Mouse (Mus musculus) heart, postnatal 36 days (tissue): ENCODE results near the gene Cdk20. TPM values are rescaled to one million over a fixed set of nuclear protein-coding genes. Genes with fewer than 3 reads are reported as not detected.
"Not testable (repeated sequence)": the region's sequence is repeated elsewhere in the genome, so short reads cannot be mapped to it uniquely, and the experiment has no call there.

Source experiments
- DNase-seq, 2 experiments: peaks; one replicate each; pipeline ENCODE4 v3.0.0; 2021 to 2022
- intact Hi-C: fragments of 180-260 bp; cut with DNase I; formaldehyde crosslinking; loops from one replicate; pipeline ENCODE4 v1.15.1; 2025
- total RNA-seq, 2 experiments: library from RNA; stranded (reverse); gene quantifications; 2 replicates each; pipeline ENCODE4 v1.2.3; 2021

Gene Cdk20
- total RNA-seq, 2 experiments from 2014 or later = 2.2 to 2.7 TPM

- intact Hi-C loops = no loop called here
- DNase-seq = no peak
Measured at GRCm38 (mm10) chr13:64421386-64421785, 10.7 kb upstream of the Cdk20 start.

GRCm38 (mm10) chr13:64421952-64422606, 10.0 kb upstream of the Cdk20 start:
- intact Hi-C loops = no loop called here
- DNase-seq = no peak

- intact Hi-C loops = no loop called here
Measured at GRCm38 (mm10) chr13:64422607-64422957, 9.5 kb upstream of the Cdk20 start.

GRCm38 (mm10) chr13:64424347-64424746, 7.8 kb upstream of the Cdk20 start:
- intact Hi-C loops = no loop called here
- no peak for DNase-seq

More at GRCm38 (mm10) chr13:64422607-64422957, 9.5 kb upstream of the Cdk20 start:
- no peak for DNase-seq

- intact Hi-C loops = no loop called here
- no peak for DNase-seq
Measured at GRCm38 (mm10) chr13:64425280-64425679, 6.8 kb upstream of the Cdk20 start.

GRCm38 (mm10) chr13:64429328-64429727, 2.8 kb upstream of the Cdk20 start:
- intact Hi-C loops = no loop called here
- DNase-seq = no peak

- no peak for DNase-seq
- intact Hi-C loops = loop anchor here (2.0 kb wide), 1 partner anchor 189 kb away; no protein-coding TSS in a partner anchor
Measured at GRCm38 (mm10) chr13:64437801-64438200, 5.7 kb downstream of the Cdk20 start.

GRCm38 (mm10) chr13:64438863-64439452, 6.8 kb downstream of the Cdk20 start:
- DNase-seq = peak; percentile 72 to 75
- intact Hi-C loops = loop anchor here (1.0 to 2.0 kb wide), 2 partner anchors 124 to 190 kb away; no protein-coding TSS in a partner anchor

GRCm38 (mm10) chr13:64439471-64439870, 7.4 kb downstream of the Cdk20 start:
- DNase-seq = no peak
- intact Hi-C loops = loop anchor here (1.0 to 2.0 kb wide), 2 partner anchors 124 to 191 kb away; no protein-coding TSS in a partner anchor

GRCm38 (mm10) chr13:64440592-64440991, 8.5 kb downstream of the Cdk20 start:
- DNase-seq = no peak
- intact Hi-C loops = loop anchor here (5.0 to 10.0 kb wide), 3 partner anchors 687 to 872 kb away; no protein-coding TSS in a partner anchor

GRCm38 (mm10) chr13:64443263-64443894, 11.3 kb downstream of the Cdk20 start:
- peak in 1 of 2 experiments; percentile 39 for DNase-seq
- intact Hi-C loops = loop anchor here (5.0 to 10.0 kb wide), 3 partner anchors 684 to 869 kb away; no protein-coding TSS in a partner anchor

- intact Hi-C loops = loop anchor here (5.0 to 10.0 kb wide), 2 partner anchors 127 to 799 kb away; no protein-coding TSS in a partner anchor
- no peak for DNase-seq
Measured at GRCm38 (mm10) chr13:64445254-64445920, 13.3 kb downstream of the Cdk20 start.

GRCm38 (mm10) chr13:64447947-64448346, 15.8 kb downstream of the Cdk20 start:
- DNase-seq = no peak
- intact Hi-C loops = loop anchor here (5.0 to 10.0 kb wide), 2 partner anchors 124 to 797 kb away; no protein-coding TSS in a partner anchor

GRCm38 (mm10) chr13:64448729-64449128, 16.6 kb downstream of the Cdk20 start:
- no peak for DNase-seq
- intact Hi-C loops = loop anchor here (5.0 to 10.0 kb wide), 2 partner anchors 124 to 796 kb away; no protein-coding TSS in a partner anchor

GRCm38 (mm10) chr13:64450001-64450794, 18.1 kb downstream of the Cdk20 start:
- no peak for DNase-seq
- intact Hi-C loops = no loop called here

GRCm38 (mm10) chr13:64457225-64457978, 25.3 kb downstream of the Cdk20 start:
- DNase-seq, intact Hi-C loops: not testable (repeated sequence)

- DNase-seq = no peak
- intact Hi-C loops = no loop called here
Measured at GRCm38 (mm10) chr13:64458181-64458580, 26.1 kb downstream of the Cdk20 start.

GRCm38 (mm10) chr13:64462581-64462980, 30.5 kb downstream of the Cdk20 start:
- no peak for DNase-seq
- intact Hi-C loops = no loop called here

GRCm38 (mm10) chr13:64465166-64465565, 33.1 kb downstream of the Cdk20 start:
- intact Hi-C loops = no loop called here
- DNase-seq = no peak
